Comparison of ENCODE assay signal across 8 mouse cellular contexts in genomic region chr7:13043445-13044253, GRCm38 (mm10). TPM values are rescaled to one million over a fixed set of nuclear protein-coding genes. Genes with fewer than 3 reads are reported as not detected.
DNase-seq lines count a peak whose midpoint lies in the region; ATAC-seq and TF ChIP-seq lines count a peak whose summit lies in the region.

No protein-coding gene starts in this region.

- peak overlapping the region; percentile 58 for H3K9ac ChIP-seq in heart, embryonic 15.5 days

- TF ChIP-seq POLR2A in myocyte (IDR thresholded peaks at IDR 0.05; ENCODE audit: insufficient read length, low read depth) = no peak

- H3K4me1 ChIP-seq in heart, embryonic 15.5 days (replicated peaks) = peaks cover 24% of the 10 kb centered on the region

- intact Hi-C loops in left cerebral cortex, postnatal 36 days (cut with DNase I) = no loop called here

- H3K4me3 ChIP-seq in heart, embryonic 15.5 days = peak overlapping the region; percentile 55
- no peak overlapping the region for H3K4me3 ChIP-seq in myocyte

- H3K27ac ChIP-seq in heart, embryonic 15.5 days = no peak overlapping the region

- H3K4me2 ChIP-seq in heart, embryonic 15.5 days = peak overlapping the region; percentile 95
- H3K4me2 ChIP-seq in myocyte (ENCODE audit: low read depth) = no peak overlapping the region

- ATAC-seq in heart, embryonic 15.5 days (replicated peaks; ENCODE audit: insufficient number of reproducible peaks, insufficient read depth, low FRiP score, low read depth) = peak; percentile 58; the same call in 1 of the 2 replicates

- WGBS in heart, embryonic 15.5 days = 5% methylated on average over 88 of the region's 88 CpGs

- DNase-seq in heart, adult 11 months = peak; percentile 83
- DNase-seq in heart, adult 18-20 months = no peak
- peak; percentile 28 for DNase-seq in CD4-positive helper T cell, adult 2 months (ENCODE audit: low read depth, low spot score)
- DNase-seq in cerebellum, adult 9-11 months = peak; percentile 86
- DNase-seq in left cerebral cortex, postnatal 36 days (ENCODE audit: low spot score in 2 of 2) = peak; percentile 67 to 69
- DNase-seq in c-Kit-positive CD71-positive TER-119-positive erythroid progenitor cells, embryonic 14.5 days (ENCODE audit: low spot score) = no peak

- peaks cover 44% of the 10 kb centered on the region for H3K27me3 ChIP-seq in heart, embryonic 15.5 days
- H3K27me3 ChIP-seq in myocyte (ENCODE audit: control insufficient read depth, insufficient read depth, insufficient read length) = no peaks in the 10 kb centered on the region

- no peak overlapping the region for H3ac ChIP-seq in myocyte (ENCODE audit: control insufficient read depth, insufficient read length)

- H3K36me3 ChIP-seq in heart, embryonic 15.5 days = no peaks in the 10 kb centered on the region
- no peaks in the 10 kb centered on the region for H3K36me3 ChIP-seq in myocyte (ENCODE audit: control insufficient read depth, insufficient read depth)

- H3K9me3 ChIP-seq in heart, embryonic 15.5 days (replicated peaks) = no peaks in the 10 kb centered on the region

- H3K79me2 ChIP-seq in myocyte (ENCODE audit: control insufficient read depth, insufficient read depth) = no peaks in the 10 kb centered on the region

TF ChIP-seq in myocyte, 11 proteins besides CTCF, POLR2A, EP300 and RAD21:
- TF ChIP-seq POLR2AphosphoS2 (IDR thresholded peaks at IDR 0.05; ENCODE audit: insufficient read length, low read depth) (peak; percentile 44), SRF (IDR thresholded peaks at IDR 0.05; ENCODE audit: control insufficient read depth, insufficient read length, low read depth) (no peak)

RNA-seq across cellular contexts. Expression of gene Ube2m, which starts 5.6 kb away (rescaled TPM):
- total RNA-seq in heart, adult 18-20 months (2021) = 100 to 1,000 TPM; 177 to 187 TPM
- 107 and 130 TPM in 2 replicates for polyA plus RNA-seq in heart, embryonic 15.5 days (2015; fragmentation: Nextera tagmentation; extraction: Ambion mirVana)
- total RNA-seq in left cerebral cortex, postnatal 36 days (2021) = 100 to 1,000 TPM; 210 to 252 TPM
- 227 TPM for polyA plus RNA-seq in myocyte (2012; fragmentation: generic; extraction: Trizol)

RNA-seq across cellular contexts. Expression of gene Chmp2a, which starts 9.0 kb away (rescaled TPM):
- 100 to 1,000 TPM; 132 to 164 TPM for total RNA-seq in heart, adult 18-20 months (2021)
- 129 and 133 TPM in 2 replicates for polyA plus RNA-seq in heart, embryonic 15.5 days (2015; fragmentation: Nextera tagmentation; extraction: Ambion mirVana)
- total RNA-seq in left cerebral cortex, postnatal 36 days (2021) = 100 to 1,000 TPM; 124 to 136 TPM
- 189 TPM for polyA plus RNA-seq in myocyte (2012; fragmentation: generic; extraction: Trizol)

RNA-seq across cellular contexts. Expression of gene Mzf1, which starts 10.9 kb away (rescaled TPM):
- total RNA-seq in heart, adult 18-20 months (2021) = under 1 TPM; 0.07 to 0.21 TPM
- 1.5 and 2.1 TPM in 2 replicates for polyA plus RNA-seq in heart, embryonic 15.5 days (2015; fragmentation: Nextera tagmentation; extraction: Ambion mirVana)
- 10 to 100 TPM; 12.2 to 15.8 TPM for total RNA-seq in left cerebral cortex, postnatal 36 days (2021)
- 0.37 TPM for polyA plus RNA-seq in myocyte (2012; fragmentation: generic; extraction: Trizol)

RNA-seq across cellular contexts. Expression of gene Zbtb45, which starts 33.8 kb away (rescaled TPM):
- 1 to 10 TPM; 7.3 to 7.4 TPM for total RNA-seq in heart, adult 18-20 months (2021)
- 12.2 and 18.0 TPM in 2 replicates for polyA plus RNA-seq in heart, embryonic 15.5 days (2015; fragmentation: Nextera tagmentation; extraction: Ambion mirVana)
- 10 to 100 TPM; 35.8 to 36.5 TPM for total RNA-seq in left cerebral cortex, postnatal 36 days (2021)
- polyA plus RNA-seq in myocyte (2012; fragmentation: generic; extraction: Trizol) = 8.2 TPM

RNA-seq across cellular contexts. Expression of gene Trim28, which starts 44.7 kb away (rescaled TPM):
- total RNA-seq in heart, adult 18-20 months (2021) = 10 to 100 TPM; 93.5 to 96.6 TPM
- polyA plus RNA-seq in heart, embryonic 15.5 days (2015; fragmentation: Nextera tagmentation; extraction: Ambion mirVana) = 116 and 173 TPM in 2 replicates
- 100 to 1,000 TPM; 199 to 217 TPM for total RNA-seq in left cerebral cortex, postnatal 36 days (2021)
- 252 TPM for polyA plus RNA-seq in myocyte (2012; fragmentation: generic; extraction: Trizol)

Comparison
In these comparisons a context has a peak if more than half of its experiments do, and no peak if none do; other contexts are left out.
1. DNase-seq: peak in heart, adult 11 months (single experiment), CD4-positive helper T cell, adult 2 months (single experiment), cerebellum, adult 9-11 months (single experiment) and left cerebral cortex, postnatal 36 days (2 of 2); none in heart, adult 18-20 months (0 of 2) and c-Kit-positive CD71-positive TER-119-positive erythroid progenitor cells, embryonic 14.5 days (single experiment).
2. RNA of gene Mzf1, which starts 10.9 kb away (total RNA-seq): 12.2 to 15.8 TPM in left cerebral cortex, postnatal 36 days; 0.07 to 0.21 TPM in heart, adult 18-20 months; every median in the first group is over 10 times any median in the second.